Mouse (Mus musculus) CH12.LX (cell line): Measurements from ENCODE around the gene Zfp273. TPM values are rescaled to one million over a fixed set of nuclear protein-coding genes. Genes with fewer than 3 reads are reported as not detected.

Source experiments
- DNase-seq: peaks from one replicate; pipeline ENCODE4 v3.0.0-alpha.2; 2013; ENCODE audit errors: extremely low read depth
- H3K27ac ChIP-seq: 2 replicates; pipeline ENCODE4 v1.5.1; 2012; ENCODE audit warnings: low read depth, mild to moderate bottlenecking, control low read depth, moderate library complexity; ENCODE audit not compliant: insufficient read depth
- H3K27me3 ChIP-seq: replicated peaks from 2 replicates; pipeline ENCODE3; 2012; ENCODE audit warnings: inconsistent platforms
- H3K36me3 ChIP-seq, 2 experiments: replicated peaks in 1 of 2; 2 replicates each; pipeline versions ENCODE3 to v1.6.1; 2012; ENCODE audit warnings: inconsistent platforms in 1 of 2, low read length in 1 of 2, mild to moderate bottlenecking in 1 of 2, mixed read lengths in 1 of 2, moderate library complexity in 1 of 2; ENCODE audit not compliant: control insufficient read depth in 1 of 2, insufficient read depth in 1 of 2
- H3K4me1 ChIP-seq, 2 experiments: 2 replicates each; pipeline ENCODE4 v1.6.1; 2012; ENCODE audit warnings: inconsistent platforms in 1 of 2, moderate library complexity in 1 of 2; ENCODE audit not compliant: insufficient read depth in 2 of 2, control insufficient read depth in 1 of 2
- H3K4me2 ChIP-seq: 2 replicates; pipeline ENCODE4 v1.6.1; 2012; ENCODE audit warnings: low read depth, mild to moderate bottlenecking, control low read depth; ENCODE audit not compliant: poor library complexity, insufficient read depth, severe bottlenecking
- H3K4me3 ChIP-seq, 3 experiments: fragments of 150-350 bp in 1 of 3; sonication (generic) in 1 of 3; replicated peaks in 1 of 3; 2 replicates each; pipeline versions ENCODE3 to v1.5.1; 2011 to 2012; ENCODE audit warnings: low read depth in 2 of 3, low read length in 2 of 3, mild to moderate bottlenecking in 2 of 3, moderate library complexity in 2 of 3, control low read depth in 1 of 3, improper control_type of control experiment in 1 of 3, inconsistent platforms in 1 of 3, mixed read lengths in 1 of 3; ENCODE audit not compliant: poor library complexity in 1 of 3
- H3K79me2 ChIP-seq: replicated peaks from 2 replicates; pipeline ENCODE4 v1.6.1; 2012; ENCODE audit warnings: mild to moderate bottlenecking, moderate library complexity; ENCODE audit not compliant: control insufficient read depth, poor library complexity, insufficient read depth, severe bottlenecking; ENCODE audit errors: extremely low read depth
- H3K9ac ChIP-seq: 2 replicates; pipeline ENCODE4 v1.6.1; 2012; ENCODE audit warnings: low read depth, mild to moderate bottlenecking, control low read depth, moderate library complexity; ENCODE audit not compliant: insufficient read depth
- H3K9me3 ChIP-seq: replicated peaks from 2 replicates; pipeline ENCODE3; 2012; ENCODE audit warnings: low read length, inconsistent platforms, mixed read lengths
- BHLHE40 ChIP-seq: IDR thresholded peaks from 2 replicates; pipeline ENCODE4 v1.6.1; 2011; ENCODE audit warnings: mild to moderate bottlenecking, low read depth, low read length, improper control_type of control experiment
- CHD2 ChIP-seq: IDR thresholded peaks from 2 replicates; pipeline ENCODE4 v1.6.1; 2011; ENCODE audit warnings: low read length, improper control_type of control experiment
- CTCF ChIP-seq, 2 experiments: IDR thresholded peaks in 1 of 2; conservative IDR thresholded peaks in 1 of 2; 2 replicates each; pipeline ENCODE4 v1.5.1; 2011 to 2012; ENCODE audit warnings: low read depth in 2 of 2, low read length in 2 of 2, improper control_type of control experiment in 1 of 2, inconsistent platforms in 1 of 2, mild to moderate bottlenecking in 1 of 2, moderate library complexity in 1 of 2
- ELF1 ChIP-seq: IDR thresholded peaks from 2 replicates; pipeline ENCODE4 v1.6.1; 2014; ENCODE audit warnings: low read depth, mild to moderate bottlenecking, inconsistent platforms, low read length, improper control_type of control experiment
- HCFC1 ChIP-seq: IDR thresholded peaks from 2 replicates; pipeline ENCODE4 v1.6.1; 2012; ENCODE audit warnings: low read depth, mild to moderate bottlenecking, inconsistent platforms, low read length, improper control_type of control experiment
- JUN ChIP-seq: IDR thresholded peaks from 2 replicates; pipeline ENCODE4 v1.6.1; 2011; ENCODE audit warnings: low read depth, mild to moderate bottlenecking, low read length, improper control_type of control experiment, moderate library complexity; ENCODE audit not compliant: insufficient read depth
- JUND ChIP-seq: conservative IDR thresholded peaks from 2 replicates; pipeline ENCODE4 v1.6.1; 2011; ENCODE audit warnings: low read depth, low read length, improper control_type of control experiment
- MAFK ChIP-seq: IDR thresholded peaks from 2 replicates; pipeline ENCODE4 v1.6.1; 2011; ENCODE audit warnings: low read length, improper control_type of control experiment; ENCODE audit not compliant: insufficient replicate concordance
- MAX ChIP-seq: IDR thresholded peaks from 2 replicates; pipeline ENCODE4 v1.6.1; 2011; ENCODE audit warnings: low read length, improper control_type of control experiment
- MXI1 ChIP-seq: IDR thresholded peaks from 2 replicates; pipeline ENCODE4 v1.6.1; 2011; ENCODE audit warnings: mild to moderate bottlenecking, low read depth, low read length, improper control_type of control experiment
- NELFE ChIP-seq: IDR thresholded peaks from 2 replicates; pipeline ENCODE4 v1.6.1; 2011; ENCODE audit warnings: low read depth, low read length, improper control_type of control experiment
- NRF1 ChIP-seq: IDR thresholded peaks from 2 replicates; pipeline ENCODE4 v1.6.1; 2014; ENCODE audit warnings: low read depth, mild to moderate bottlenecking, inconsistent platforms, low read length, improper control_type of control experiment, moderate library complexity
- RAD21 ChIP-seq: IDR thresholded peaks from 2 replicates; pipeline ENCODE4 v1.6.1; 2011; ENCODE audit warnings: low read depth, mild to moderate bottlenecking, low read length, improper control_type of control experiment, moderate library complexity
- RCOR1 ChIP-seq: conservative IDR thresholded peaks from 2 replicates; pipeline ENCODE4 v1.6.1; 2012; ENCODE audit warnings: low read depth, mild to moderate bottlenecking, inconsistent platforms, low read length, improper control_type of control experiment
- SMC3 ChIP-seq: IDR thresholded peaks from 2 replicates; pipeline ENCODE4 v1.6.1; 2011; ENCODE audit warnings: low read depth, low read length, improper control_type of control experiment
- TCF12 ChIP-seq: IDR thresholded peaks from 2 replicates; pipeline ENCODE4 v1.6.1; 2014; ENCODE audit warnings: low read depth, mild to moderate bottlenecking, inconsistent platforms, low read length, improper control_type of control experiment
- USF1 ChIP-seq: IDR thresholded peaks from 2 replicates; pipeline ENCODE4 v1.6.1; 2014; ENCODE audit warnings: low read depth, mild to moderate bottlenecking, inconsistent platforms, low read length, improper control_type of control experiment
- ZMIZ1 ChIP-seq: IDR thresholded peaks from 2 replicates; pipeline ENCODE4 v1.6.1; 2012; ENCODE audit warnings: low read depth, mild to moderate bottlenecking, inconsistent platforms, low read length, improper control_type of control experiment
- ZNF384 ChIP-seq: IDR thresholded peaks from 2 replicates; pipeline ENCODE4 v1.6.1; 2012; ENCODE audit warnings: low read depth, low read length, improper control_type of control experiment, inconsistent platforms
- dilution Hi-C: fragments of 300-500 bp; cut with MboI; formaldehyde crosslinking; loops from 2 replicates; pipeline ENCODE4 v1.14.3; 2020; ENCODE audit warnings: low sequenced_read_pairs; ENCODE audit not compliant: extremely low pct_unique_long_range_greater_than_20kb, extremely low pct_ligation_motif_present
- in situ Hi-C: fragments of 300-500 bp; cut with MboI; formaldehyde crosslinking; loops from 3 replicates; pipeline ENCODE4 v1.14.3; 2019; ENCODE audit warnings: low sequenced_read_pairs, low pct_ligation_motif_present, low pct_unique_long_range_greater_than_20kb, mixed read lengths
- polyA plus RNA-seq: library from polyadenylated mRNA; unstranded; fragments of >175 nt; gene quantifications from 2 replicates; pipeline ENCODE4 v1.2.1, GENCODE M21; 2012; ENCODE audit warnings: low read depth; ENCODE audit not compliant: insufficient read length
- total RNA-seq, 2 experiments: library from RNA; depleted of rRNA; stranded (reverse); fragments of 300-350 nt in 1 of 2; fragments of >200 nt in 1 of 2; gene quantifications; 2 replicates each; pipeline ENCODE4 v1.2.3; 2012 to 2014

The Zfp273 gene
- total and polyA plus RNA-seq, 3 experiments = 1.9 to 4.5 (median 2.0) TPM

- Histone ChIP-seq H3K9me3 (no peaks in the 10 kb centered on the region), H3K4me3 (peak overlapping the region in 2 of 3 experiments; percentile 65 to 99), H3K4me2 (no peak overlapping the region), H3K27me3 (no peaks in the 10 kb centered on the region), H3K9ac (no peak overlapping the region; the same call in 1 of the 2 replicates), H3K79me2 (no peaks in the 10 kb centered on the region), H3K27ac (no peak overlapping the region), H3K4me1 (peaks cover 0 to 6% of the 10 kb centered on the region in 2 experiments; a peak in 1 of 4 replicates), H3K36me3 (no peaks in the 10 kb centered on the region)
- dilution Hi-C loops = no loop called here
- no peak for DNase-seq
- TF ChIP-seq TCF12 (no peak; the same call in 1 of the 2 replicates), ELF1 (no peak), ZMIZ1 (no peak), HCFC1 (no peak), NRF1 (no peak), NELFE (no peak), BHLHE40 (no peak)
- in situ Hi-C loops = no loop called here
Observed at GRCm38 (mm10) chr13:67812961-67813709, 405 bp upstream of the Zfp273 start.

DNA sequence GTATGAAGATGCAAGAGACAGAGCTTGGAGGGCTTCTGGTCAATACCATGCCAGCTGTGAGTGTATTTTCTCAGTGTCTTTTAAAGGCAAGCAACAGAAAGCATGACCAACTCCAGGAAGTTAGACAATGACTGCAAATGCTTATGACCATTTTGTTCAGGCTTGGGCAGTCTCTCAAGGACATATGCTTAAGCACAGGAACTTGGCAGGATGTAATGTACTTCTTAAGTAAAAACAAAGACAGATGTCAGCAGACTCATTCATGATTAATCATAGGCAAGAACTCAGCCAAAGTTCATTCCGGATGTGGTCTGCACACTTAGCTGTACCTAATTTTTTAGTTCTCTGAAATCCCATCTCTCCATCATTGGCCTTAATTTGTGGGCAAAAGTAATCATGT, 5.1 kb downstream of the Zfp273 start:
- TF ChIP-seq CHD2 (no peak), CTCF (conservative IDR thresholded peaks at IDR 0.05 in 1 of 2, IDR thresholded peaks at IDR 0.05 in 1 of 2; ENCODE audit: low read depth in 2 of 2, low read length in 2 of 2) (no peak), MAX (no peak), MXI1 (no peak), RAD21 (no peak), MAFK (no peak), NELFE (no peak), ZNF384 (no peak), RCOR1 (no peak), USF1 (no peak), JUN (no peak), JUND (no peak), SMC3 (no peak)
- dilution Hi-C loops = no loop called here
- Histone ChIP-seq H3K4me3 (no peak overlapping the region), H3K9ac (no peak overlapping the region), H3K4me1 (no peaks in the 10 kb centered on the region), H3K79me2 (no peaks in the 10 kb centered on the region), H3K4me2 (no peak overlapping the region), H3K36me3 (peaks cover 2 to 4% of the 10 kb centered on the region in 2 experiments), H3K9me3 (no peaks in the 10 kb centered on the region), H3K27ac (no peak overlapping the region), H3K27me3 (no peaks in the 10 kb centered on the region)
- no peak for DNase-seq
- in situ Hi-C loops = no loop called here
